8 mouse cellular contexts compared by ENCODE assay signal in the genomic region with DNA sequence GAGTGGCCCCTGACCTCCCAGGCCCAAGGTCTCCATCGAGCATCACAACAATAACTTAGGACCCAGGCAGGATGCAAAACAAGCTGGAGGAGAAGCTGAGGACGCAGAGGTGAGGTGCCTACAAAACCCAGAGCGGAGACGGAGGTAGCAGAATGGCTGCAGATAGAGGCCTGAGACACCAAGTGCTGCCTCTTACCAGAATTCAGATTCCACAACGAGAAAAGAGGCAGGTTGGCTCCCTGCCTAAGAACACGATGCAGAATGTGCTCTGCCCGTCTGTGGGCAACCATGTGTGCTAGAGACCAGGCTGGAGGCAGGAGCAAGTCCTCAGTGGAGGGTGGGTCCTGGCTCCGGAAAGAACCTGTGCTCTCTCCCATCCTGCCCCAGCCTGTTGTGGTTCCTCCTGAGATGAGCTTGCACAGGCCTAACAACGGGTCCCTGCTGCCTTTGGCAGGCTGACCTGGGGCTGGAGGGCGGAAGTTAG. TPM values are rescaled to one million over a fixed set of nuclear protein-coding genes. Genes with fewer than 3 reads are reported as not detected.
DNase-seq lines count a peak whose midpoint lies in the region; ATAC-seq and TF ChIP-seq lines count a peak whose summit lies in the region.

No protein-coding gene starts in this region.

- WGBS in heart, embryonic 13.5 days: 63% methylated on average over 10 of the region's 10 CpGs
- 83% methylated on average over 10 of the region's 10 CpGs for WGBS in limb, embryonic 10.5 days
- WGBS in neural tube, embryonic 14.5 days: 71% methylated on average over 10 of the region's 10 CpGs

- H3K9me3 ChIP-seq in heart, embryonic 13.5 days: no peaks in the 10 kb centered on the region
- no peaks in the 10 kb centered on the region for H3K9me3 ChIP-seq in limb, embryonic 10.5 days (replicated peaks)
- no peaks in the 10 kb centered on the region for H3K9me3 ChIP-seq in neural tube, embryonic 14.5 days (ENCODE audit: control insufficient read depth, low read length)

- intact Hi-C loops in left cerebral cortex, adult 2 months (cut with DNase I): loop anchor here (2.0 kb wide), 1 partner anchor 34 kb away; the partner anchor contains the start of gene Ehbp1l1
- intact Hi-C loops in left cerebral cortex, postnatal 25 days (cut with DNase I): no loop called here

- TF ChIP-seq CTCF in left cerebral cortex, adult 2 months (IDR thresholded peaks at IDR 0.05): no peak

- peaks cover 68% of the 10 kb centered on the region for H3K36me3 ChIP-seq in heart, embryonic 13.5 days
- H3K36me3 ChIP-seq in limb, embryonic 10.5 days: peaks cover 83% of the 10 kb centered on the region
- H3K36me3 ChIP-seq in neural tube, embryonic 14.5 days (ENCODE audit: control insufficient read depth, insufficient read depth, low read length): peaks cover 34% of the 10 kb centered on the region

- no peak for ATAC-seq in heart, embryonic 13.5 days (ENCODE audit: extremely low read depth, insufficient number of reproducible peaks, low FRiP score, low TSS enrichment)
- no peak for ATAC-seq in neural tube, embryonic 14.5 days (ENCODE audit: low read depth)

- peaks cover 52% of the 10 kb centered on the region for H3K4me1 ChIP-seq in heart, embryonic 13.5 days
- peaks cover 65% of the 10 kb centered on the region for H3K4me1 ChIP-seq in limb, embryonic 10.5 days
- peaks cover 26% of the 10 kb centered on the region for H3K4me1 ChIP-seq in neural tube, embryonic 14.5 days (ENCODE audit: control insufficient read depth, insufficient read depth, low read length)

- peak overlapping the region; percentile 96 for H3K9ac ChIP-seq in heart, embryonic 13.5 days
- no peak overlapping the region; the same call in 1 of the 2 replicates for H3K9ac ChIP-seq in neural tube, embryonic 14.5 days (replicated peaks; ENCODE audit: low read depth, low read length)

- H3K27me3 ChIP-seq in heart, embryonic 13.5 days (replicated peaks): no peaks in the 10 kb centered on the region
- peaks cover 14% of the 10 kb centered on the region for H3K27me3 ChIP-seq in limb, embryonic 10.5 days (ENCODE audit: low read depth, poor library complexity, severe bottlenecking)
- no peaks in the 10 kb centered on the region for H3K27me3 ChIP-seq in neural tube, embryonic 14.5 days (ENCODE audit: control insufficient read depth, insufficient read depth, low read length)

- no peak for DNase-seq in left cerebral cortex, adult 2 months (ENCODE audit: extremely low spot score in 1 of 2, low spot score in 2 of 2)
- no peak for DNase-seq in left cerebral cortex, postnatal 25 days (ENCODE audit: low spot score in 2 of 2)
- no peak for DNase-seq in limb, embryonic 10.5 days (ENCODE audit: low spot score)
- DNase-seq in adrenal gland, postnatal 36 days: no peak
- no peak for DNase-seq in frontal cortex, postnatal 25 days (ENCODE audit: low spot score in 2 of 2)
- no peak for DNase-seq in thymus, postnatal 36 days

- H3K27ac ChIP-seq in left cerebral cortex, adult 2 months: peak overlapping the region; percentile 87
- peak overlapping the region; percentile 96 for H3K27ac ChIP-seq in heart, embryonic 13.5 days (replicated peaks)
- peak overlapping the region; percentile 75 for H3K27ac ChIP-seq in limb, embryonic 10.5 days
- no peak overlapping the region for H3K27ac ChIP-seq in neural tube, embryonic 14.5 days (ENCODE audit: low read depth, low read length)

- H3K4me3 ChIP-seq in left cerebral cortex, adult 2 months: peak overlapping the region; percentile 25
- H3K4me3 ChIP-seq in heart, embryonic 13.5 days: peak overlapping the region; percentile 81
- peak overlapping the region; percentile 82 for H3K4me3 ChIP-seq in limb, embryonic 10.5 days
- no peak overlapping the region for H3K4me3 ChIP-seq in neural tube, embryonic 14.5 days (ENCODE audit: low read depth, low read length)

- H3K4me2 ChIP-seq in heart, embryonic 13.5 days: peak overlapping the region; percentile 99
- peak overlapping the region; percentile 95; the same call in 1 of the 2 replicates for H3K4me2 ChIP-seq in neural tube, embryonic 14.5 days (ENCODE audit: low read depth, low read length)

RNA-seq across cellular contexts. Expression of gene Pcnx3, which starts 4.2 kb away (rescaled TPM):
- 10 to 100 TPM; 77.5 to 80.0 TPM for total RNA-seq in left cerebral cortex, adult 2 months (2021)
- total RNA-seq in left cerebral cortex, postnatal 25 days (2021): 10 to 100 TPM; 63.6 to 67.9 TPM
- 13.6 and 14.9 TPM in 2 replicates for polyA plus RNA-seq in heart, embryonic 13.5 days (2015; fragmentation: Nextera tagmentation; extraction: Ambion mirVana)
- polyA plus RNA-seq in limb, embryonic 10.5 days (2016; fragmentation: Nextera tagmentation; extraction: Ambion mirVana): 31.6 and 34.3 TPM in 2 replicates
- polyA plus RNA-seq in neural tube, embryonic 14.5 days (2014; fragmentation: Nextera tagmentation; extraction: Ambion mirVana): 34.4 and 34.5 TPM in 2 replicates
- total RNA-seq in adrenal gland, postnatal 36 days (2021): 100 to 1,000 TPM in 1 of 2 experiments, 10 to 100 TPM in 1; 89.5 to 108 TPM

RNA-seq across cellular contexts. Expression of gene Map3k11, which starts 4.4 kb away (rescaled TPM):
- total RNA-seq in left cerebral cortex, adult 2 months (2021): 10 to 100 TPM; 16.2 to 17.0 TPM
- 10 to 100 TPM; 16.1 to 17.2 TPM for total RNA-seq in left cerebral cortex, postnatal 25 days (2021)
- 23.2 and 24.0 TPM in 2 replicates for polyA plus RNA-seq in heart, embryonic 13.5 days (2015; fragmentation: Nextera tagmentation; extraction: Ambion mirVana)
- 35.3 and 42.2 TPM in 2 replicates for polyA plus RNA-seq in limb, embryonic 10.5 days (2016; fragmentation: Nextera tagmentation; extraction: Ambion mirVana)
- polyA plus RNA-seq in neural tube, embryonic 14.5 days (2014; fragmentation: Nextera tagmentation; extraction: Ambion mirVana): 6.8 and 11.1 TPM in 2 replicates
- total RNA-seq in adrenal gland, postnatal 36 days (2021): 10 to 100 TPM; 44.7 to 45.8 TPM

RNA-seq across cellular contexts. Expression of gene Kcnk7, which starts 11.2 kb away (rescaled TPM):
- not detected for total RNA-seq in left cerebral cortex, adult 2 months (2021)
- not detected for total RNA-seq in left cerebral cortex, postnatal 25 days (2021)
- 0.29 TPM in 1 of 2 replicates, not detected in the other for polyA plus RNA-seq in heart, embryonic 13.5 days (2015; fragmentation: Nextera tagmentation; extraction: Ambion mirVana)
- polyA plus RNA-seq in limb, embryonic 10.5 days (2016; fragmentation: Nextera tagmentation; extraction: Ambion mirVana): not detected in 2 replicates
- not detected in 2 replicates for polyA plus RNA-seq in neural tube, embryonic 14.5 days (2014; fragmentation: Nextera tagmentation; extraction: Ambion mirVana)
- total RNA-seq in adrenal gland, postnatal 36 days (2021): not detected

RNA-seq across cellular contexts. Expression of gene Sipa1, which starts 29.4 kb away (rescaled TPM):
- total RNA-seq in left cerebral cortex, adult 2 months (2021): 10 to 100 TPM; 18.2 to 19.0 TPM
- total RNA-seq in left cerebral cortex, postnatal 25 days (2021): 10 to 100 TPM; 14.5 to 18.7 TPM
- polyA plus RNA-seq in heart, embryonic 13.5 days (2015; fragmentation: Nextera tagmentation; extraction: Ambion mirVana): 21.9 and 23.2 TPM in 2 replicates
- polyA plus RNA-seq in limb, embryonic 10.5 days (2016; fragmentation: Nextera tagmentation; extraction: Ambion mirVana): 35.9 and 38.6 TPM in 2 replicates
- 7.7 and 12.6 TPM in 2 replicates for polyA plus RNA-seq in neural tube, embryonic 14.5 days (2014; fragmentation: Nextera tagmentation; extraction: Ambion mirVana)
- total RNA-seq in adrenal gland, postnatal 36 days (2021): 10 to 100 TPM; 40.5 to 57.2 TPM

RNA-seq across cellular contexts. Expression of gene Ehbp1l1, which starts 33.2 kb away (rescaled TPM):
- 10 to 100 TPM; 21.1 to 30.7 TPM for total RNA-seq in left cerebral cortex, adult 2 months (2021)
- 10 to 100 TPM; 24.6 to 27.3 TPM for total RNA-seq in left cerebral cortex, postnatal 25 days (2021)
- polyA plus RNA-seq in heart, embryonic 13.5 days (2015; fragmentation: Nextera tagmentation; extraction: Ambion mirVana): 85.9 and 96.8 TPM in 2 replicates
- polyA plus RNA-seq in limb, embryonic 10.5 days (2016; fragmentation: Nextera tagmentation; extraction: Ambion mirVana): 8.4 and 9.2 TPM in 2 replicates
- polyA plus RNA-seq in neural tube, embryonic 14.5 days (2014; fragmentation: Nextera tagmentation; extraction: Ambion mirVana): 7.8 and 8.9 TPM in 2 replicates
- 10 to 100 TPM; 30.8 to 38.3 TPM for total RNA-seq in adrenal gland, postnatal 36 days (2021)
